Mouse (Mus musculus): ENCODE measurements around the gene Lcn12. TPM values are rescaled to one million over a fixed set of nuclear protein-coding genes. Genes with fewer than 3 reads are reported as not detected.

Gene Lcn12
- polyA plus RNA-seq, 1 experiment from 2014 or later: not detected

Small RNAs within 50 kb of the gene (microRNA-seq; reads per million reads assigned to microRNA genes)
- gene Mir3087 (ENCODE audit: borderline number of aligned reads): not detected

Other genes with a start within 250 kb of the Lcn12 start
- 2.5 and 2.9 TPM in 2 replicates for gene AL732309.1, start 247.0 kb downstream of the Lcn12 start, polyA plus RNA-seq (2014; fragmentation: Nextera tagmentation; extraction: Ambion mirVana)
- gene Tmem203, start 238.5 kb downstream of the Lcn12 start, polyA plus RNA-seq (2014; fragmentation: Nextera tagmentation; extraction: Ambion mirVana): 12.9 and 16.0 TPM in 2 replicates
- gene Tprn, start 231.3 kb downstream of the Lcn12 start, polyA plus RNA-seq (2014; fragmentation: Nextera tagmentation; extraction: Ambion mirVana): 3.3 TPM in 2 replicates
- 156 and 175 TPM in 2 replicates for gene Ssna1, start 221.5 kb downstream of the Lcn12 start, polyA plus RNA-seq (2014; fragmentation: Nextera tagmentation; extraction: Ambion mirVana)
- 73.0 and 76.1 TPM in 2 replicates for gene Anapc2, start 221.4 kb downstream of the Lcn12 start, polyA plus RNA-seq (2014; fragmentation: Nextera tagmentation; extraction: Ambion mirVana)
- gene Tmem210, start 205.8 kb downstream of the Lcn12 start, polyA plus RNA-seq (2014; fragmentation: Nextera tagmentation; extraction: Ambion mirVana): not detected in 2 replicates
- not detected in 2 replicates for gene Lrrc26, start 204.0 kb downstream of the Lcn12 start, polyA plus RNA-seq (2014; fragmentation: Nextera tagmentation; extraction: Ambion mirVana)
- gene Grin1, start 174.7 kb downstream of the Lcn12 start, polyA plus RNA-seq (2014; fragmentation: Nextera tagmentation; extraction: Ambion mirVana): 0.96 and 1.1 TPM in 2 replicates
- 47.9 and 68.4 TPM in 2 replicates for gene Man1b1, start 161.6 kb downstream of the Lcn12 start, polyA plus RNA-seq (2014; fragmentation: Nextera tagmentation; extraction: Ambion mirVana)
- 13.1 and 14.0 TPM in 2 replicates for gene Dpp7, start 137.6 kb downstream of the Lcn12 start, polyA plus RNA-seq (2014; fragmentation: Nextera tagmentation; extraction: Ambion mirVana)
- 10.8 and 11.2 TPM in 2 replicates for gene Uap1l1, start 128.2 kb downstream of the Lcn12 start, polyA plus RNA-seq (2014; fragmentation: Nextera tagmentation; extraction: Ambion mirVana)
- 16.0 and 18.2 TPM in 2 replicates for gene Sapcd2, start 121.6 kb downstream of the Lcn12 start, polyA plus RNA-seq (2014; fragmentation: Nextera tagmentation; extraction: Ambion mirVana)
- 0.18 and 0.20 TPM in 2 replicates for gene Entpd2, start 98.0 kb downstream of the Lcn12 start, polyA plus RNA-seq (2014; fragmentation: Nextera tagmentation; extraction: Ambion mirVana)
- gene Npdc1, start 94.6 kb downstream of the Lcn12 start, polyA plus RNA-seq (2014; fragmentation: Nextera tagmentation; extraction: Ambion mirVana): 16.8 and 18.9 TPM in 2 replicates
- gene Fut7, start 70.6 kb downstream of the Lcn12 start, polyA plus RNA-seq (2014; fragmentation: Nextera tagmentation; extraction: Ambion mirVana): not detected in 2 replicates
- gene Abca2, start 65.2 kb downstream of the Lcn12 start, polyA plus RNA-seq (2014; fragmentation: Nextera tagmentation; extraction: Ambion mirVana): 2.0 and 3.4 TPM in 2 replicates
- gene Clic3, start 37.1 kb downstream of the Lcn12 start, polyA plus RNA-seq (2014; fragmentation: Nextera tagmentation; extraction: Ambion mirVana): 0.47 and 0.83 TPM in 2 replicates
- gene Paxx, start 32.8 kb downstream of the Lcn12 start, polyA plus RNA-seq (2014; fragmentation: Nextera tagmentation; extraction: Ambion mirVana): 16.5 and 20.0 TPM in 2 replicates
- 0.66 and 1.1 TPM in 2 replicates for gene Ptgds, start 23.9 kb downstream of the Lcn12 start, polyA plus RNA-seq (2014; fragmentation: Nextera tagmentation; extraction: Ambion mirVana)
- 66.7 and 78.7 TPM in 2 replicates for gene Fbxw5, start 6.8 kb upstream of the Lcn12 start, polyA plus RNA-seq (2014; fragmentation: Nextera tagmentation; extraction: Ambion mirVana)
- gene C8g, start 7.8 kb upstream of the Lcn12 start, polyA plus RNA-seq (2014; fragmentation: Nextera tagmentation; extraction: Ambion mirVana): 3.4 and 3.7 TPM in 2 replicates
- 20.3 and 21.9 TPM in 2 replicates for gene Traf2, start 53.0 kb upstream of the Lcn12 start, polyA plus RNA-seq (2014; fragmentation: Nextera tagmentation; extraction: Ambion mirVana)
- 318 and 356 TPM in 2 replicates for gene Edf1, start 63.9 kb upstream of the Lcn12 start, polyA plus RNA-seq (2014; fragmentation: Nextera tagmentation; extraction: Ambion mirVana)
- 3.2 and 5.5 TPM in 2 replicates for gene Mamdc4, start 80.9 kb upstream of the Lcn12 start, polyA plus RNA-seq (2014; fragmentation: Nextera tagmentation; extraction: Ambion mirVana)
- 167 and 172 TPM in 2 replicates for gene Phpt1, start 81.3 kb upstream of the Lcn12 start, polyA plus RNA-seq (2014; fragmentation: Nextera tagmentation; extraction: Ambion mirVana)
- 0.21 TPM in 1 of 2 replicates, not detected in the other for gene Ajm1, start 87.8 kb upstream of the Lcn12 start, polyA plus RNA-seq (2014; fragmentation: Nextera tagmentation; extraction: Ambion mirVana)
- gene Rabl6, start 114.6 kb upstream of the Lcn12 start, polyA plus RNA-seq (2014; fragmentation: Nextera tagmentation; extraction: Ambion mirVana): 35.9 and 40.0 TPM in 2 replicates
- 0.11 and 0.20 TPM in 2 replicates for gene Ccdc183, start 123.8 kb upstream of the Lcn12 start, polyA plus RNA-seq (2014; fragmentation: Nextera tagmentation; extraction: Ambion mirVana)
- 14.6 and 18.4 TPM in 2 replicates for gene Tmem141, start 128.1 kb upstream of the Lcn12 start, polyA plus RNA-seq (2014; fragmentation: Nextera tagmentation; extraction: Ambion mirVana)
- 1.0 and 1.1 TPM in 2 replicates for gene Fcna, start 134.1 kb upstream of the Lcn12 start, polyA plus RNA-seq (2014; fragmentation: Nextera tagmentation; extraction: Ambion mirVana)
- not detected in 2 replicates for gene Lcn8, start 159.2 kb upstream of the Lcn12 start, polyA plus RNA-seq (2014; fragmentation: Nextera tagmentation; extraction: Ambion mirVana)
- not detected in 2 replicates for gene Lcn5, start 164.0 kb upstream of the Lcn12 start, polyA plus RNA-seq (2014; fragmentation: Nextera tagmentation; extraction: Ambion mirVana)
- gene Lcn6, start 182.9 kb upstream of the Lcn12 start, polyA plus RNA-seq (2014; fragmentation: Nextera tagmentation; extraction: Ambion mirVana): not detected in 2 replicates
- not detected in 2 replicates for gene Lcn10, start 188.8 kb upstream of the Lcn12 start, polyA plus RNA-seq (2014; fragmentation: Nextera tagmentation; extraction: Ambion mirVana)
- not detected in 2 replicates for gene Obp2a, start 206.1 kb upstream of the Lcn12 start, polyA plus RNA-seq (2014; fragmentation: Nextera tagmentation; extraction: Ambion mirVana)
- gene Bmyc, start 212.8 kb upstream of the Lcn12 start, polyA plus RNA-seq (2014; fragmentation: Nextera tagmentation; extraction: Ambion mirVana): 42.9 and 49.9 TPM in 2 replicates
- not detected in 2 replicates for gene Obp2b, start 243.1 kb upstream of the Lcn12 start, polyA plus RNA-seq (2014; fragmentation: Nextera tagmentation; extraction: Ambion mirVana)